Mouse (Mus musculus) subcutaneous adipose tissue, adult 2 months (tissue): ENCODE measurements around the gene Esr1. TPM values are rescaled to one million over a fixed set of nuclear protein-coding genes. Genes with fewer than 3 reads are reported as not detected.

Source experiments
- polyA plus RNA-seq: library from polyadenylated mRNA; depleted of rRNA; stranded (reverse); fragments of >200 nt; gene quantifications from 2 replicates; pipeline ENCODE4 v1.2.3, GENCODE M21; 2012; ENCODE audit warnings: low replicate concordance; rRNA removed

The Esr1 gene
- polyA plus RNA-seq = 24.8 and 190 TPM in 2 replicates

GRCm38 (mm10) chr10:4611386-4612155 lies at the start of gene Esr1:
Gene Esr1, plus strand, starts transcription at chr10:4611593.

Other genes starting within 250 kb of the Esr1 start
- 6.0 and 10.9 TPM in 2 replicates for gene Zbtb2, start 223.5 kb upstream of the Esr1 start, polyA plus RNA-seq
- 34.2 and 50.3 TPM in 2 replicates for gene Rmnd1, start 179.2 kb upstream of the Esr1 start, polyA plus RNA-seq
- 8.8 and 13.0 TPM in 2 replicates for gene Armt1, start 179.1 kb upstream of the Esr1 start, polyA plus RNA-seq
- gene Ccdc170, start 129.1 kb upstream of the Esr1 start, polyA plus RNA-seq = 0.63 and 2.4 TPM in 2 replicates